Mouse (Mus musculus) heart, postnatal 10 days (tissue): Measurements from ENCODE around the gene Pin1. TPM values are rescaled to one million over a fixed set of nuclear protein-coding genes. Genes with fewer than 3 reads are reported as not detected.

Experiments
- DNase-seq, 2 experiments: peaks; one replicate each; pipeline ENCODE4 v3.0.0; 2021
- intact Hi-C: fragments of 180-260 bp; cut with DNase I; formaldehyde crosslinking; loops from one replicate; pipeline ENCODE4 v1.15.1; 2025
- total RNA-seq, 2 experiments: library from RNA; stranded (reverse); gene quantifications; 2 replicates each; pipeline ENCODE4 v1.2.3; 2021

Gene Pin1
- total RNA-seq, 2 experiments from 2014 or later: 18.7 to 18.8 TPM

- intact Hi-C loops: no loop called here
- no peak for DNase-seq
Observed at GRCm38 (mm10) chr9:20696107-20696712, 44.3 kb downstream of the Pin1 start.

- no peak for DNase-seq
- intact Hi-C loops: no loop called here
Observed at GRCm38 (mm10) chr9:20697466-20697865, 45.6 kb downstream of the Pin1 start.

GRCm38 (mm10) chr9:20703832-20704380 is 52.0 kb downstream of the Pin1 start:
- DNase-seq: peak in 1 of 2 experiments; percentile 43
- intact Hi-C loops: no loop called here

- intact Hi-C loops: no loop called here
- no peak for DNase-seq
Observed at GRCm38 (mm10) chr9:20705420-20705819, 53.5 kb downstream of the Pin1 start.

GRCm38 (mm10) chr9:20705981-20706380 is 54.1 kb downstream of the Pin1 start:
- DNase-seq: no peak
- intact Hi-C loops: no loop called here

- intact Hi-C loops: no loop called here
- no peak for DNase-seq
Observed at GRCm38 (mm10) chr9:20710471-20710870, 58.6 kb downstream of the Pin1 start.

- DNase-seq: no peak
- intact Hi-C loops: no loop called here
Observed at GRCm38 (mm10) chr9:20712934-20713477, 61.1 kb downstream of the Pin1 start.

- DNase-seq: no peak
- intact Hi-C loops: no loop called here
Observed at GRCm38 (mm10) chr9:20713478-20713987, 61.6 kb downstream of the Pin1 start.

- no peak for DNase-seq
- intact Hi-C loops: no loop called here
Observed at GRCm38 (mm10) chr9:20715332-20715731, 63.4 kb downstream of the Pin1 start.

Other genes with a start within 250 kb of the Pin1 start
- gene Zfp26, start 191.9 kb upstream of the Pin1 start, total RNA-seq: 10 to 100 TPM; 17.1 to 18.2 TPM
- gene Zfp426, start 159.3 kb upstream of the Pin1 start, total RNA-seq: 10 to 100 TPM; 11.6 to 11.8 TPM
- 10 to 100 TPM; 40.1 to 48.1 TPM for gene Zfp266, start 130.7 kb upstream of the Pin1 start, total RNA-seq
- 10 to 100 TPM in 1 of 2 experiments, 1 to 10 TPM in 1; 9.5 to 12.1 TPM for gene Zfp846, start 70.8 kb upstream of the Pin1 start, total RNA-seq
- 100 to 1,000 TPM; 221 to 248 TPM for gene Ubl5, start 9.2 kb upstream of the Pin1 start, total RNA-seq
- gene Fbxl12, start 7.3 kb upstream of the Pin1 start, total RNA-seq: 10 to 100 TPM; 14.3 to 17.3 TPM
- gene Olfm2, start 94.3 kb downstream of the Pin1 start, total RNA-seq: 1 to 10 TPM in 1 of 2 experiments, under 1 TPM in 1; 0.50 to 1.2 TPM
- 10 to 100 TPM; 22.2 to 25.4 TPM for gene Col5a3, start 163.0 kb downstream of the Pin1 start, total RNA-seq
- gene Rdh8, start 166.4 kb downstream of the Pin1 start, total RNA-seq: not detected
- gene A230050P20Rik, start 216.5 kb downstream of the Pin1 start, total RNA-seq: 1 to 10 TPM; 6.5 to 7.2 TPM
- 1 to 10 TPM; 1.7 to 1.8 TPM for gene Angptl6, start 227.6 kb downstream of the Pin1 start, total RNA-seq
- gene Ppan, start 236.1 kb downstream of the Pin1 start, total RNA-seq: 10 to 100 TPM; 13.2 to 13.9 TPM
- 100 to 1,000 TPM; 109 to 113 TPM for gene Eif3g, start 246.5 kb downstream of the Pin1 start, total RNA-seq